Mouse (Mus musculus): ENCODE results near the gene Adad1.

GRCm38 (mm10) chr3:37169283-37169682, 106.0 kb downstream of the Adad1 start:
- TF ChIP-seq CTCF (IDR thresholded peaks at IDR 0.05; ENCODE audit: low read depth) (no peak), EP300 (IDR thresholded peaks at IDR 0.05; ENCODE audit: low read depth) (no peak)
